Mouse (Mus musculus): Measurements from ENCODE around the gene Irf6. TPM values are rescaled to one million over a fixed set of nuclear protein-coding genes. Genes with fewer than 3 reads are reported as not detected.

Irf6 gene
- polyA plus RNA-seq, 2 experiments, result 1.5 to 1.7 TPM

DNA sequence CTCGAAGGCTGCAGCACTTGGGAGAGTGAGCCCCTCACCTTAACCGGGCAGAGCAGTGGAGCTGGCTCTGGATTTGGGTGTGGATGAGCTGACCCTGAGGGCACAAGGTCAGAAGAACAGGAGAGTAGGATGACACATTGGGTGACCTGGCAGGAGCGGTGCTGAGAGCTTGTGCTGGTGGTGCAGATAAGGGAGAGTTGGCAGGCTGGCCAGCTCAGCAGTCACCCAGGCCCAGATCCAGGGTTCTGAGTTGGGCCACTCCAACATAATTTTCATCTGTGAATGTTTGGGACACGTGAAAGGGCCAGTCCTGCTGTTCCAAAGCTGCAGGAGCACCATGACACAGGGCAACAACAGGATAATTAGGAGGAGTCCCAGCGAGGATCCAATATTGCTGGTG is 58.5 kb downstream of the Irf6 start:
- no peaks in the 10 kb centered on the region for H3K9me3 ChIP-seq (ENCODE audit: control insufficient read depth, low read length)
- no peak for ATAC-seq (ENCODE audit: insufficient read depth)

DNA sequence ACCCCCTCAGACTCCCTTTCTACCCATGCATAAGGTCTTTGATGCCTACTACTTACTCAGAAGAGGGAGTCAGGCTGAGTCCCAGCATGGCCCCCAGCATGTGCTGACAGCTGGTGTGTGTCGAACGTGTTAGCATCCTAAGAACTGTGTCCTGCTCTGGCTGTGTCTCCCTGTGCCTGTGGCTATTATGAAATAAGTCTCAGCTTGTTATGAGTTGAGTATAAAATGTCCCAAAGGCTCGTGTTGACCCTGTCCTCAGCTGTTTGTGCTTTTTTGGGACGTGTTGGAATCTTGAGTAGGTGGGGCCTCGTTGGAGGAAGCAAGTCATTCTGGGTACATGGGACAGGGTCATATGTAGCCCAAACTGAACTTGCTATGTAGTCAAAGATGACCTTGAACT is 61.1 kb downstream of the Irf6 start:
- Histone ChIP-seq H3K27ac (no peak overlapping the region), H3K4me3 (ENCODE audit: insufficient read depth in 1 of 2, low read depth in 2 of 2, low read length in 2 of 2) (no peak overlapping the region), H3K4me2 (ENCODE audit: low read depth) (no peak overlapping the region), H3K9me3 (ENCODE audit: control insufficient read depth, low read length) (no peaks in the 10 kb centered on the region), H3K36me3 (replicated peaks; ENCODE audit: control insufficient read depth, insufficient read depth, low read depth) (no peaks in the 10 kb centered on the region), H3K9ac (replicated peaks) (no peak overlapping the region), H3K4me1 (replicated peaks; ENCODE audit: control insufficient read depth in 2 of 2, insufficient read depth in 2 of 2, low read length in 1 of 2) (no peaks in the 10 kb centered on the region), H3K27me3 (ENCODE audit: control insufficient read depth, insufficient read depth, low read length) (no peaks in the 10 kb centered on the region)
- TF ChIP-seq CTCF (IDR thresholded peaks at IDR 0.05; ENCODE audit: low read depth) (no peak), EP300 (IDR thresholded peaks at IDR 0.05; ENCODE audit: low read depth) (no peak)
- 51% methylated on average over 5 of the region's 5 CpGs for WGBS (ENCODE audit: insufficient replicate concordance)
- DNase-seq (ENCODE audit: low read depth in 3 of 3, low spot score in 3 of 3) (no peak), ATAC-seq (ENCODE audit: insufficient read depth) (no peak)

More for the DNA sequence above, 58.5 kb downstream of the Irf6 start:
- Histone ChIP-seq H3K27ac (no peak overlapping the region), H3K27me3 (ENCODE audit: control insufficient read depth, insufficient read depth, low read length) (no peaks in the 10 kb centered on the region), H3K4me3 (ENCODE audit: insufficient read depth in 1 of 2, low read depth in 2 of 2, low read length in 2 of 2) (no peak overlapping the region), H3K4me1 (replicated peaks; ENCODE audit: control insufficient read depth in 2 of 2, insufficient read depth in 2 of 2, low read length in 1 of 2) (no peaks in the 10 kb centered on the region), H3K9ac (replicated peaks) (no peak overlapping the region), H3K36me3 (replicated peaks; ENCODE audit: control insufficient read depth, insufficient read depth, low read depth) (no peaks in the 10 kb centered on the region), H3K4me2 (ENCODE audit: low read depth) (no peak overlapping the region)
- WGBS (ENCODE audit: insufficient replicate concordance), result 44% methylated on average over 5 of the region's 5 CpGs
- TF ChIP-seq EP300 (IDR thresholded peaks at IDR 0.05; ENCODE audit: low read depth) (no peak), CTCF (IDR thresholded peaks at IDR 0.05; ENCODE audit: low read depth) (no peak)
- DNase-seq (ENCODE audit: low read depth in 3 of 3, low spot score in 3 of 3), result no peak

DNA sequence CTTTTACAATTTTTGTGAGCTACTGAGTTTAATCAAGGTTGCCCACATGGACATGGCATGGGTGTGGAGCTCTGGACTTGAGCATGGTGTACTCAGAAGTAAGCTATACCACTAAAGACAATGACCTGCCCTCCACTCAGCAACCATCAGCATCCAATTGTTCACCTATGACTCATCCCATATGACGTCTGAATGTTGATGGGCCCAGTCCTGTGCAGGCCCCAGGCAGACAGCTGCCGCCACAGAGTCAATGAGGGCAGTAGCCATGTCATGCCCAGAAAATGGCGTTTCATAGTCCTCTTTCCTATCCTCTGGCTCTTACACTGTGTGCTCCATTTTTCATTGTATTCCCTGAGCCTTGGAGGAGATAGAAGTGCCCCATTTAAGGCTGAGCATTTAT is 63.1 kb downstream of the Irf6 start:
- Histone ChIP-seq H3K9me3 (ENCODE audit: control insufficient read depth, low read length) (no peaks in the 10 kb centered on the region), H3K9ac (replicated peaks) (no peak overlapping the region), H3K4me1 (replicated peaks; ENCODE audit: control insufficient read depth in 2 of 2, insufficient read depth in 2 of 2, low read length in 1 of 2) (no peaks in the 10 kb centered on the region), H3K27me3 (ENCODE audit: control insufficient read depth, insufficient read depth, low read length) (no peaks in the 10 kb centered on the region), H3K4me3 (ENCODE audit: insufficient read depth in 1 of 2, low read depth in 2 of 2, low read length in 2 of 2) (no peak overlapping the region), H3K36me3 (replicated peaks; ENCODE audit: control insufficient read depth, insufficient read depth, low read depth) (no peaks in the 10 kb centered on the region), H3K4me2 (ENCODE audit: low read depth) (no peak overlapping the region), H3K27ac (no peak overlapping the region)
- WGBS (ENCODE audit: insufficient replicate concordance), result 46% methylated on average over 3 of the region's 3 CpGs
- DNase-seq (ENCODE audit: low read depth in 3 of 3, low spot score in 3 of 3) (no peak), ATAC-seq (ENCODE audit: insufficient read depth) (no peak)
- no peak for TF ChIP-seq CTCF (IDR thresholded peaks at IDR 0.05; ENCODE audit: low read depth)
- TF ChIP-seq EP300 (IDR thresholded peaks at IDR 0.05; ENCODE audit: low read depth), result no peak

DNA sequence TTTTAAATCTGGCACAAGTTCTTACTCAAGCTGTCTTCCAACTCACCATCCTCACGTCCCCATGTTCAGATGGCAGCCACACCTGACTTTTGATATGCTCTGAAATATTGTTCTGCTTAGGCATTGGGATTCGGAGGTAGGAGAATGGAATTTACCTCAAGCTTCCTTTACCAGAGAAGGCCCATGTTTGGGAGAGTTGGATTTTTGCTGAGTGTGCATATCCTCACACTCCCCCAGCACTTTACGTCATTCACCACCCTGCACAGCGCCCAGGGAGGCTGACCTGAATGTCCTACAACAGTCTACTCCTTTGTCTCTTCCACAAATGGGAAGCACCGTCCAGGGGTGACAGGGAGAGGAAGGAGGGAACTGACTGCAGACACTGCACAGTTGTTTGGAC is 67.5 kb downstream of the Irf6 start:
- Histone ChIP-seq H3K9ac (replicated peaks) (no peak overlapping the region), H3K27ac (no peak overlapping the region), H3K4me2 (ENCODE audit: low read depth) (no peak overlapping the region), H3K36me3 (replicated peaks; ENCODE audit: control insufficient read depth, insufficient read depth, low read depth) (no peaks in the 10 kb centered on the region), H3K4me1 (replicated peaks; ENCODE audit: control insufficient read depth in 2 of 2, insufficient read depth in 2 of 2, low read length in 1 of 2) (no peaks in the 10 kb centered on the region), H3K4me3 (ENCODE audit: insufficient read depth in 1 of 2, low read depth in 2 of 2, low read length in 2 of 2) (no peak overlapping the region), H3K27me3 (ENCODE audit: control insufficient read depth, insufficient read depth, low read length) (no peaks in the 10 kb centered on the region), H3K9me3 (ENCODE audit: control insufficient read depth, low read length) (no peaks in the 10 kb centered on the region)
- DNase-seq (ENCODE audit: low read depth in 3 of 3, low spot score in 3 of 3) (no peak), ATAC-seq (ENCODE audit: insufficient read depth) (no peak)
- WGBS (ENCODE audit: insufficient replicate concordance), result 43% methylated on average over 5 of the region's 5 CpGs
- TF ChIP-seq CTCF (IDR thresholded peaks at IDR 0.05; ENCODE audit: low read depth) (no peak), EP300 (IDR thresholded peaks at IDR 0.05; ENCODE audit: low read depth) (no peak)

Other genes with a start within 250 kb of the Irf6 start
- 3.5 and 4.8 TPM in 2 replicates for gene Syt14, start 117.3 kb upstream of the Irf6 start, polyA plus RNA-seq (2012; rRNA removed)
- gene Syt14, start 117.3 kb upstream of the Irf6 start, polyA plus RNA-seq (2014; fragmentation: Nextera tagmentation; extraction: Ambion mirVana), result 4.7 and 5.2 TPM in 2 replicates
- 8.5 and 9.5 TPM in 2 replicates for gene Diexf, start 22.8 kb upstream of the Irf6 start, polyA plus RNA-seq (2012; rRNA removed)
- 2.4 and 2.7 TPM in 2 replicates for gene Diexf, start 22.8 kb upstream of the Irf6 start, polyA plus RNA-seq (2014; fragmentation: Nextera tagmentation; extraction: Ambion mirVana)
- gene A130010J15Rik, start 14.9 kb downstream of the Irf6 start, polyA plus RNA-seq (2012; rRNA removed), result 2.0 and 2.3 TPM in 2 replicates
- gene A130010J15Rik, start 14.9 kb downstream of the Irf6 start, polyA plus RNA-seq (2014; fragmentation: Nextera tagmentation; extraction: Ambion mirVana), result 3.8 and 4.5 TPM in 2 replicates
- 3.5 and 5.1 TPM in 2 replicates for gene Traf3ip3, start 48.6 kb downstream of the Irf6 start, polyA plus RNA-seq (2012; rRNA removed)
- gene Traf3ip3, start 48.6 kb downstream of the Irf6 start, polyA plus RNA-seq (2014; fragmentation: Nextera tagmentation; extraction: Ambion mirVana), result 4.2 and 4.9 TPM in 2 replicates
- 0.17 and 0.88 TPM in 2 replicates for gene Lamb3, start 54.6 kb downstream of the Irf6 start, polyA plus RNA-seq (2012; rRNA removed)
- gene Lamb3, start 54.6 kb downstream of the Irf6 start, polyA plus RNA-seq (2014; fragmentation: Nextera tagmentation; extraction: Ambion mirVana), result 0.11 and 0.28 TPM in 2 replicates
- gene Hsd11b1, start 111.0 kb downstream of the Irf6 start, polyA plus RNA-seq (2012; rRNA removed), result 1.4 and 2.1 TPM in 2 replicates
- 3.3 and 5.5 TPM in 2 replicates for gene Hsd11b1, start 111.0 kb downstream of the Irf6 start, polyA plus RNA-seq (2014; fragmentation: Nextera tagmentation; extraction: Ambion mirVana)
- 54.9 and 57.0 TPM in 2 replicates for gene G0s2, start 120.1 kb downstream of the Irf6 start, polyA plus RNA-seq (2012; rRNA removed)
- 65.5 and 71.8 TPM in 2 replicates for gene G0s2, start 120.1 kb downstream of the Irf6 start, polyA plus RNA-seq (2014; fragmentation: Nextera tagmentation; extraction: Ambion mirVana)
- 0.15 and 0.19 TPM in 2 replicates for gene Camk1g, start 217.2 kb downstream of the Irf6 start, polyA plus RNA-seq (2012; rRNA removed)
- gene Camk1g, start 217.2 kb downstream of the Irf6 start, polyA plus RNA-seq (2014; fragmentation: Nextera tagmentation; extraction: Ambion mirVana), result 0.06 and 0.23 TPM in 2 replicates

Data from liver, embryonic 14.5 days (tissue).